Mouse (Mus musculus) CD8-positive naive resting alpha-beta T cell, adult 2 months (primary cell): ENCODE data around the gene Bnip2.
"Not testable (repeated sequence)": the region's sequence is repeated elsewhere in the genome, so short reads cannot be mapped to it uniquely, and the experiment has no call there.

Experiments used
- DNase-seq, 2 experiments: peaks; one replicate each; pipeline ENCODE4 v3.0.0; 2022; ENCODE audit warnings: low read depth in 2 of 2, low spot score in 2 of 2

Bnip2 gene

GRCm38 (mm10) chr9:70010781-70011473 is 21.7 kb downstream of the Bnip2 start:
- no peak for DNase-seq

GRCm38 (mm10) chr9:70011537-70012407 is 22.5 kb downstream of the Bnip2 start:
- DNase-seq = no peak

DNA sequence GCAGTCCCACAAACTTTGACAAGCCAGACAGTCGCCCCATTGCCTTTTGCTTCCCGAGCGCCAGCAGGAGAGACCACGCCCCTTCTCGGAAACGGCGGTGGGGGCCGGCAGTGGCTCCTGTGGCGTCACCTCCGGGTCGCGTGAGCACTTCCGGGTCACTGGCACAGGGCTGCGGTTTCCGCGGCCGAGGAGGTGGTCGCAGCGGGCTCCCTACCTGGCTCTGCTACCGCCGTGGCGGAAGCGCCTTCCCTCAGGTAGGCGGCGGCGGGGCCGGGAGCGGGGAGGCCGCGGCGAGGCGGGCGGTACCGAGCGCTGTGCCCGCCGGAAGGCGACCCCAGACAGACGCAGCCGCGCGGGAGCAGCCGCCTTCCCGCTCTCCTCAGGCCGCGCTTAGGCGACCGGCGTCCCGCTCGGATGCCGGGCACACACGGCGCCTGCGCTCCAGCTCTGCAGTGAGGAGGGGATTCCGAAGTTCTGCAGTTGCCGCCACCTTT is 23.2 kb downstream of the Bnip2 start, which contains the start of gene Gtf2a2:
Gtf2a2 (plus strand) TSS at position 143 of the 494 bp plus-strand sequence.
- DNase-seq = peak; percentile 85 to 87

GRCm38 (mm10) chr9:70015632-70016031 is 26.4 kb downstream of the Bnip2 start:
- no peak for DNase-seq

- DNase-seq = peak in 1 of 2 experiments; percentile 8
These were observed 29.6 kb downstream of the Bnip2 start for GRCm38 (mm10) chr9:70018879-70019278.

DNA sequence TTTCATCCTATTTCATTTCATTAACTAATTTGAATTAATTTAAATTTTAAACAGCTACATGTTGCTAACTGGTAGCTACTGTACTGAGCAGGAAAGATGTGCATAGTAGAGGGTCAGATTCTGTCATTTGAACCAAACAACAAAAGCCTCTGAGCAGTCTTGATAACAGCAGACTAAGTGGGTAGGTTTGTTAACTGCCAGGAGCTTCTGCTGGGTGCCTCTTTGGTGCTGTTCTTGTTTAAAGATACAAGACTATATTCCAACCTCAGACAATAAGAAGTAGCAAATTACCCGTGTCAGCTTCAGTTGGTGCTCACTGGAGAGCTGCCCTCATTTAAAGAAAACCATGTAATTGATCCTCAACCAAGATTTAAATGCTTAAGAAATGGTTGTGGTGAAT is 32.3 kb downstream of the Bnip2 start:
- no peak for DNase-seq

DNA sequence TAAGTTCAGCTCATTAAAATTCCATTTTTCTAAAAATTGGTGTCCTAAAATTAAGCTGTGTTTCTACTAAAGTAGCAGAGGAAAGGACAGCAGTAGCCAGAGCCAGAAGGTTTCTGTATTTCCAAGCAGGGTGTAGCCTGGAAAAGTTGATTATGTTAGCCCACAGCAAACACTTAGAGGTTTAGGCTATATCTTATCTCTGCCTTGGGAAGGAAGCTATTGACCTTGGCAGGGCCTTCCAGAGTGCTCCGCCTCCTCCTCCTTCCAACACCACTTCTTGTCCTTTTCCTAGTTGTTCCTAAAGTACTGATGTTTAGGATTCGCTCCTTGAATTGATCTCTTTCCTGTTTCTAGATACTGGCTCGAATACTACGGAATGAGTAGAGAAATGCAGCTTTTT is 32.8 kb downstream of the Bnip2 start:
- no peak for DNase-seq

DNA sequence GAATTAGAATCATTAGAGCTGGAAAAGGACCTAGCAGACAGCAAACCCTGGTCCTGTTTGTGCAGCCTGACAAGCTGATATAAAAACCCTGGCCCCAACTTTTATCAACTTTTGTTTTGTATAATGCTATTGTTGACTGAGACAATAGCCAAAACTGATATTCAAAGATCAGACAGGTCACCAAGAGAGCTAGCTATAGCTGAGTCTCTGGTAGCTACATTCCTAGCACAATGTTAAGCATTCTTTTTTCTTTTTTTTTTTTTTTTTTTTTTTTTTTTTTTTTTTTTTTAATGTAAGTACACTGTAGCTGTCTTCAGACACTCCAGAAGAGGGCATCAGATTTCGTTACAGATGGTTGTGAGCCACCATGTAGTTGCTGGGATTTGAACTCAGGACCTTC is 34.3 kb downstream of the Bnip2 start:
- DNase-seq = not testable (repeated sequence)

- no peak for DNase-seq
These were observed 35.4 kb downstream of the Bnip2 start for GRCm38 (mm10) chr9:70024648-70025047.

- DNase-seq = no peak
These were observed 36.2 kb downstream of the Bnip2 start for GRCm38 (mm10) chr9:70025365-70026012.

GRCm38 (mm10) chr9:70032167-70032566 is 42.9 kb downstream of the Bnip2 start:
- no peak for DNase-seq

- DNase-seq = no peak
These were observed 43.8 kb downstream of the Bnip2 start for GRCm38 (mm10) chr9:70033056-70033455.

- no peak for DNase-seq
These were observed 45.4 kb downstream of the Bnip2 start for GRCm38 (mm10) chr9:70034702-70035101.

DNA sequence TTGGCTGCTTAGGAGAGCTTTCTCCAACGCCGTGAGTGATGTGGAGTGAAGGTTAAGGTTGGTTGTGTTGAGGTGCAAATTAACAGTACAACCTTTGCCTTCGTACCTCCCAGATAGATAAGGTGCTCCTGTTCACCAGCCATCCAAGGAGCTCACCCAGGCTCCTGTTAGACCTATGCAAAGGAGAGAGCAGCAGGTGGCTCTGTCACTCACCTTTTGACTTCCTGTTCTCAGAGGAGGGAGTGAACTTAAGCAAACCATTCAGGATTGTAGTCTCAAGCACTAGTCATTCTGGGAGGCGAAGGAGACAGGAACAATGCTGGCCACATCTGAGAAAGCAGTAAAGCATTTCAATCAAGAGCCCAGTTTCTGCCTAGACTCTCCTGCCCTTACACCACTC is 47.4 kb downstream of the Bnip2 start:
- DNase-seq = no peak

DNA sequence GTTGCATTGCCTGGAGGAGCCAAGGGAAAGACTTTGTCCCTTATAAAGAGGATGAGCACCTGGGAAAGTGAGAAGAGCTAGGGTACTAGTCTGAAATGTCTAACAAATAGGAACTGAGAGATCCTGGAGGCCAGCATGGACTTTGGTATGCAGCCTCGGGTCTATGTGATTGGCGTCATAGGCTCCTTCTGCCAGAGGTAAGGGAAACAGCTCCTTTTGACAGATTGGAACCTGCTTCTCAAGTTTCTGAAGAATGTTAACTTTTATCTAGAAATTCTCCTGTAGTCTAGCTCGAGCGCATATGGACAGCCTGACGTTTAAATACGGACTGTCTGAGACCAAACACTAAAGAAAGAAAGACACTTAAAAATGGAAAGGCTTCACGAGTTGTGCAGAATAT is 48.7 kb downstream of the Bnip2 start, which contains the start of gene Gcnt3:
Gcnt3 (minus strand) TSS at position 101 of the 400 bp plus-strand sequence.
- no peak for DNase-seq

DNA sequence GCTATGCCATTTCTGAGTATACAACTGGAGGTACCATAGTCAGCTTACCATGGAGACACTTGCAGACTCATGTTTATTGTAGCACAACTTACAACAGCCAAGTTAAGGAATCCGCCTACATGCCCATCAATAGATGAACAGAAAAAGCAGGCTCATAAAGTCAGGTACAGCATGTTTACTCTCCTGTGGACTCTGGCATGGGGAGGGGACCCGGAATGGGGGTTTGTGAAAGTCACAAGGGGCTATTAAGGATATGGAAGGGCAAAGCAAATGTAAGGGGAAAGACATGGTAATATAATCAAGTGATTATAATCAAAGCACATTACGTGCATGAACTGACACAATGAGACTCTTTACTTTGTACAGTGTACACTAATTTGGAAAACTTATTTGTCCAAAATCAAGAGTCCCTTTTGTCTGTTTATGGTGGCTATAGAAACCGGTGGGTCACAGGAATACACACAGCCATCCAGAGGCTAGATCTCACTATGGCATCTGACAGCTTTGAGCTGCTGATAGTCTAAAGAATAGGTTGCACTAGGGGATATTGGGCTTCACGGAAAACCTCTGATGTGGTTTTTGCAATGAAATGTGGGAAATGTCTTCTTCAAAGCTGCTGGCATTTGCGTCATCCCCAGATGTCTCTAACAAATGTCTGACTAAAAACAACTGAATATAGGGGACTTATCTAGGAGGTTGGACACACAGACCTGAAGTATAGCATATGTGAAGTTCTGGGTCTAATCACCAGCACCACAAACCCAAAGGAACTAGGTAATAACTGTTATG is 50.5 kb downstream of the Bnip2 start:
- DNase-seq = peak in 1 of 2 experiments; percentile 1

GRCm38 (mm10) chr9:70040570-70040969 is 51.3 kb downstream of the Bnip2 start:
- no peak for DNase-seq

- DNase-seq = no peak
These were observed 52.9 kb downstream of the Bnip2 start for GRCm38 (mm10) chr9:70042137-70042536.

DNA sequence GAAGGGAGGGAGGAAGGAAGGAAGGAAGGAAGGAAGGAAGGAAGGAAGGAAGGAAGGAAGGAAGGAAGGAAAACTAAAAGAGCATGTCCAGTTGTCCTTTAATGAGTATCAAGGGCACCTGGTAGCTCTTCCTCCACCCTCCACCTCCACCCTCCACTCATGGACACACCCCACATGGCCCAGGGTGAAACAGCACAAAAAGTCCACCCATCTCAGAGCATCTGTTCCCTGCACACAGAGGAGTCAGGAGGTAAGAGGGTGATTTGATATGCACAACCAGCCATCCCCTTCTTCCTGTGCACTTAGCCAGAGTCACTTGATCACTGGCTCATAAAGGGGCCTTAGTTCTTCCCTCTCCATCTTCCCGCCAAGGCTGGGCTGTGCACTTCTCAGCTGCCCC is 53.7 kb downstream of the Bnip2 start:
- no peak for DNase-seq

- DNase-seq = no peak
These were observed 55.6 kb downstream of the Bnip2 start for GRCm38 (mm10) chr9:70044865-70045264.

DNA sequence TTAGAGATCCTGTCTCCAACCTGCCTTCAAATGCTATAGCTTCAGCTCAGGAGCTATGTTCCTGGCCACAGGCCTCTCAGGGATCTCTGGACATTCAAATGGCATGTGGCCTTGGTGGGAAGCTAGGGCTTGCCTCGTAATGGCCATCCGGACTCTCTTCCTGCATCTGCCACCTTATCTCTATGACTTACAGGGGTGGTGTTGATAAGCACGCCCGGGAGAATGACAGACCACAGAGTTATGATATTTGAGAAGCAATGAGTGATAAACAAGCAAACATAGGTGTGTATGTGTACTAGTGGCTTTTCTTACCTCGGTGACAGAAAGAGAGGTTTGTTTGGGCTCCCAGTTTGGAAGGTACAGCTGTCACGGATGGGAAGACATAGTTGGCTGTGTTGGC is 57.0 kb downstream of the Bnip2 start:
- DNase-seq = no peak
